Mouse (Mus musculus): ENCODE data around the gene Fpr1. TPM values are rescaled to one million over a fixed set of nuclear protein-coding genes. Genes with fewer than 3 reads are reported as not detected.

Fpr1 gene
- polyA plus RNA-seq, 1 experiment from 2014 or later: 0.89 TPM

- Histone ChIP-seq H3K9ac (ENCODE audit: low read depth, low read length) (peak overlapping the region; percentile 87; the same call in 1 of the 2 replicates), H3K9me3 (ENCODE audit: control insufficient read depth, low read length) (no peaks in the 10 kb centered on the region), H3K4me1 (ENCODE audit: control insufficient read depth, insufficient read depth, low read length) (peaks cover 34% of the 10 kb centered on the region), H3K4me2 (ENCODE audit: low read depth, low read length) (peak overlapping the region; percentile 88), H3K27ac (replicated peaks; ENCODE audit: low read depth, low read length) (no peak overlapping the region), H3K36me3 (ENCODE audit: control insufficient read depth, insufficient read depth, low read length) (peaks cover 40% of the 10 kb centered on the region), H3K4me3 (ENCODE audit: low read depth, low read length) (peak overlapping the region; percentile 77), H3K27me3 (replicated peaks; ENCODE audit: control insufficient read depth, insufficient read depth, low read length) (no peaks in the 10 kb centered on the region)
- DNase-seq (ENCODE audit: low spot score) (no peak), ATAC-seq (ENCODE audit: low read depth) (no peak)
- 60% methylated on average over 7 of the region's 7 CpGs for WGBS
Measured at GRCm38 (mm10) chr17:17830731-17831130, 53.0 kb downstream of the Fpr1 start.

- Histone ChIP-seq H3K27me3 (replicated peaks; ENCODE audit: control insufficient read depth, insufficient read depth, low read length) (no peaks in the 10 kb centered on the region), H3K9me3 (ENCODE audit: control insufficient read depth, low read length) (no peaks in the 10 kb centered on the region), H3K27ac (replicated peaks; ENCODE audit: low read depth, low read length) (peak overlapping the region; percentile 100), H3K4me3 (ENCODE audit: low read depth, low read length) (peak overlapping the region; percentile 77), H3K9ac (ENCODE audit: low read depth, low read length) (peak overlapping the region; percentile 87), H3K4me1 (ENCODE audit: control insufficient read depth, insufficient read depth, low read length) (peaks cover 33% of the 10 kb centered on the region), H3K4me2 (ENCODE audit: low read depth, low read length) (peak overlapping the region; percentile 88), H3K36me3 (ENCODE audit: control insufficient read depth, insufficient read depth, low read length) (peaks cover 40% of the 10 kb centered on the region)
- 40% methylated on average over 12 of the region's 23 CpGs for WGBS
- ATAC-seq (ENCODE audit: low read depth) (no peak), DNase-seq (ENCODE audit: low spot score) (no peak)
Measured at GRCm38 (mm10) chr17:17829816-17830535, 53.8 kb downstream of the Fpr1 start.

GRCm38 (mm10) chr17:17829052-17829785 lies 54.5 kb downstream of the Fpr1 start:
- H3K4me1 ChIP-seq (ENCODE audit: control insufficient read depth, insufficient read depth, low read length): peaks cover 26% of the 10 kb centered on the region
- WGBS: 2% methylated on average over 6 of the region's 6 CpGs
- DNase-seq (ENCODE audit: low spot score) (peak; percentile 40), ATAC-seq (ENCODE audit: low read depth) (no peak)
- H3K4me3 ChIP-seq (ENCODE audit: low read depth, low read length): peak overlapping the region; percentile 77
- no peaks in the 10 kb centered on the region for H3K27me3 ChIP-seq (replicated peaks; ENCODE audit: control insufficient read depth, insufficient read depth, low read length)
- peak overlapping the region; percentile 87 for H3K9ac ChIP-seq (ENCODE audit: low read depth, low read length)
- H3K9me3 ChIP-seq (ENCODE audit: control insufficient read depth, low read length): no peaks in the 10 kb centered on the region
- H3K27ac ChIP-seq (replicated peaks; ENCODE audit: low read depth, low read length): peak overlapping the region; percentile 100
- H3K4me2 ChIP-seq (ENCODE audit: low read depth, low read length): peak overlapping the region; percentile 88
- peaks cover 37% of the 10 kb centered on the region for H3K36me3 ChIP-seq (ENCODE audit: control insufficient read depth, insufficient read depth, low read length)

GRCm38 (mm10) chr17:17828191-17828981 lies 55.4 kb downstream of the Fpr1 start:
- DNase-seq (ENCODE audit: low spot score): peak; percentile 96
- peak overlapping the region; percentile 100 for H3K27ac ChIP-seq (replicated peaks; ENCODE audit: low read depth, low read length)
- peak overlapping the region; percentile 77 for H3K4me3 ChIP-seq (ENCODE audit: low read depth, low read length)
- peaks cover 25% of the 10 kb centered on the region for H3K4me1 ChIP-seq (ENCODE audit: control insufficient read depth, insufficient read depth, low read length)
- H3K36me3 ChIP-seq (ENCODE audit: control insufficient read depth, insufficient read depth, low read length): peaks cover 28% of the 10 kb centered on the region
- H3K4me2 ChIP-seq (ENCODE audit: low read depth, low read length): peak overlapping the region; percentile 88
- 4% methylated on average over 9 of the region's 15 CpGs for WGBS
- no peaks in the 10 kb centered on the region for H3K27me3 ChIP-seq (replicated peaks; ENCODE audit: control insufficient read depth, insufficient read depth, low read length)
- peak overlapping the region; percentile 87 for H3K9ac ChIP-seq (ENCODE audit: low read depth, low read length)
- peak; percentile 60 for ATAC-seq (ENCODE audit: low read depth)
- H3K9me3 ChIP-seq (ENCODE audit: control insufficient read depth, low read length): no peaks in the 10 kb centered on the region

- DNase-seq (ENCODE audit: low spot score) (peak; percentile 76), ATAC-seq (ENCODE audit: low read depth) (peak; percentile 17; the same call in 1 of the 2 replicates)
- no peaks in the 10 kb centered on the region for H3K27me3 ChIP-seq (replicated peaks; ENCODE audit: control insufficient read depth, insufficient read depth, low read length)
- H3K4me2 ChIP-seq (ENCODE audit: low read depth, low read length): peak overlapping the region; percentile 88
- no peaks in the 10 kb centered on the region for H3K9me3 ChIP-seq (ENCODE audit: control insufficient read depth, low read length)
- H3K4me1 ChIP-seq (ENCODE audit: control insufficient read depth, insufficient read depth, low read length): peaks cover 25% of the 10 kb centered on the region
- 0% methylated on average over 11 of the region's 13 CpGs for WGBS
- peak overlapping the region; percentile 87 for H3K9ac ChIP-seq (ENCODE audit: low read depth, low read length)
- H3K36me3 ChIP-seq (ENCODE audit: control insufficient read depth, insufficient read depth, low read length): peaks cover 22% of the 10 kb centered on the region
- H3K4me3 ChIP-seq (ENCODE audit: low read depth, low read length): peak overlapping the region; percentile 77
- H3K27ac ChIP-seq (replicated peaks; ENCODE audit: low read depth, low read length): peak overlapping the region; percentile 100
Measured at GRCm38 (mm10) chr17:17827658-17828190, 56.0 kb downstream of the Fpr1 start.

- Histone ChIP-seq H3K27ac (replicated peaks; ENCODE audit: low read depth, low read length) (peak within 1 kb of the TSS; percentile 100), H3K4me2 (ENCODE audit: low read depth, low read length) (peak within 1 kb of the TSS; percentile 88), H3K9me3 (ENCODE audit: control insufficient read depth, low read length) (no peaks in the 10 kb centered on the region), H3K4me1 (ENCODE audit: control insufficient read depth, insufficient read depth, low read length) (peaks cover 23% of the 10 kb centered on the region), H3K36me3 (ENCODE audit: control insufficient read depth, insufficient read depth, low read length) (peaks cover 15% of the 10 kb centered on the region), H3K4me3 (ENCODE audit: low read depth, low read length) (peak within 1 kb of the TSS; percentile 77), H3K9ac (ENCODE audit: low read depth, low read length) (peak within 1 kb of the TSS; percentile 87), H3K27me3 (replicated peaks; ENCODE audit: control insufficient read depth, insufficient read depth, low read length) (no peaks in the 10 kb centered on the region)
- peak; percentile 87 for ATAC-seq (ENCODE audit: low read depth)
- DNase-seq (ENCODE audit: low spot score): peak; percentile 96
- under 1% methylated on average over 27 of the region's 42 CpGs for WGBS
Measured at GRCm38 (mm10) chr17:17826751-17827657, 56.7 kb downstream of the Fpr1 start, which contains the start of gene Spaca6. Gene Spaca6 (plus strand): TSS chr17:17827158.
